Mouse (Mus musculus) neural tube, embryonic 13.5 days (tissue): ENCODE data around the gene Espn. TPM values are rescaled to one million over a fixed set of nuclear protein-coding genes. Genes with fewer than 3 reads are reported as not detected.

Source experiments
- polyA plus RNA-seq: library from polyadenylated mRNA; unstranded; fragments of >200 nt; fragmentation: Nextera tagmentation; extraction: Ambion mirVana; gene quantifications from 2 replicates; pipeline ENCODE4 v1.2.1, GENCODE M21; 2015

Gene Espn
- polyA plus RNA-seq, 1 experiment from 2014 or later = 0.21 TPM

Other genes starting within 250 kb of the Espn start
- 66.7 and 79.6 TPM in 2 replicates for gene Dnajc11, start 218.7 kb downstream of the Espn start, polyA plus RNA-seq
- 33.6 and 33.8 TPM in 2 replicates for gene Thap3, start 163.4 kb downstream of the Espn start, polyA plus RNA-seq
- gene Phf13, start 156.1 kb downstream of the Espn start, polyA plus RNA-seq = 19.1 and 20.6 TPM in 2 replicates
- gene Klhl21, start 143.6 kb downstream of the Espn start, polyA plus RNA-seq = 4.5 TPM in 2 replicates
- 15.3 and 18.8 TPM in 2 replicates for gene Zbtb48, start 124.7 kb downstream of the Espn start, polyA plus RNA-seq
- 1.2 and 1.3 TPM in 2 replicates for gene Tas1r1, start 113.8 kb downstream of the Espn start, polyA plus RNA-seq
- gene Nol9, start 113.0 kb downstream of the Espn start, polyA plus RNA-seq = 26.4 and 27.1 TPM in 2 replicates
- gene Plekhg5, start 79.9 kb downstream of the Espn start, polyA plus RNA-seq = 9.9 and 10.7 TPM in 2 replicates
- 0.84 and 1.8 TPM in 2 replicates for gene Tnfrsf25, start 36.4 kb downstream of the Espn start, polyA plus RNA-seq
- gene Hes2, start 6.5 kb upstream of the Espn start, polyA plus RNA-seq = 0.13 and 0.15 TPM in 2 replicates
- 316 and 346 TPM in 2 replicates for gene Acot7, start 25.8 kb upstream of the Espn start, polyA plus RNA-seq
- gene Gpr153, start 121.9 kb upstream of the Espn start, polyA plus RNA-seq = 10.7 and 11.8 TPM in 2 replicates
- 0.24 and 0.26 TPM in 2 replicates for gene Hes3, start 139.3 kb upstream of the Espn start, polyA plus RNA-seq
- gene Icmt, start 144.9 kb upstream of the Espn start, polyA plus RNA-seq = 17.9 and 21.7 TPM in 2 replicates
- gene Rnf207, start 166.6 kb upstream of the Espn start, polyA plus RNA-seq = 6.3 and 10.4 TPM in 2 replicates
- gene Rpl22, start 173.4 kb upstream of the Espn start, polyA plus RNA-seq = 198 and 217 TPM in 2 replicates
- gene Chd5, start 186.3 kb upstream of the Espn start, polyA plus RNA-seq = 26.0 and 30.8 TPM in 2 replicates